Mouse (Mus musculus): ENCODE measurements around the gene Ston1. TPM values are rescaled to one million over a fixed set of nuclear protein-coding genes. Genes with fewer than 3 reads are reported as not detected.

The Ston1 gene
- polyA plus RNA-seq, 1 experiment from 2014 or later: 0.77 TPM

- Histone ChIP-seq H3K9ac (no peak overlapping the region), H3K36me3 (replicated peaks) (no peaks in the 10 kb centered on the region), H3K9me3 (replicated peaks) (no peaks in the 10 kb centered on the region), H3K27me3 (no peaks in the 10 kb centered on the region), H3K4me3 (replicated peaks) (peak overlapping the region; percentile 12; the same call in 1 of the 2 replicates), H3K27ac (replicated peaks) (peak overlapping the region; percentile 33; the same call in 1 of the 2 replicates), H3K4me1 (replicated peaks) (0 out of 2 replicates have a peak, but pooled peaks cover 4% of the 10 kb centered on the region), H3K4me2 (no peak overlapping the region)
- no peak for ATAC-seq (ENCODE audit: insufficient read depth)
- 55% methylated on average over 7 of the region's 7 CpGs for WGBS (ENCODE audit: insufficient replicate concordance)
These were observed 29.7 kb downstream of the Ston1 start for GRCm38 (mm10) chr17:88627150-88627549.

DNA sequence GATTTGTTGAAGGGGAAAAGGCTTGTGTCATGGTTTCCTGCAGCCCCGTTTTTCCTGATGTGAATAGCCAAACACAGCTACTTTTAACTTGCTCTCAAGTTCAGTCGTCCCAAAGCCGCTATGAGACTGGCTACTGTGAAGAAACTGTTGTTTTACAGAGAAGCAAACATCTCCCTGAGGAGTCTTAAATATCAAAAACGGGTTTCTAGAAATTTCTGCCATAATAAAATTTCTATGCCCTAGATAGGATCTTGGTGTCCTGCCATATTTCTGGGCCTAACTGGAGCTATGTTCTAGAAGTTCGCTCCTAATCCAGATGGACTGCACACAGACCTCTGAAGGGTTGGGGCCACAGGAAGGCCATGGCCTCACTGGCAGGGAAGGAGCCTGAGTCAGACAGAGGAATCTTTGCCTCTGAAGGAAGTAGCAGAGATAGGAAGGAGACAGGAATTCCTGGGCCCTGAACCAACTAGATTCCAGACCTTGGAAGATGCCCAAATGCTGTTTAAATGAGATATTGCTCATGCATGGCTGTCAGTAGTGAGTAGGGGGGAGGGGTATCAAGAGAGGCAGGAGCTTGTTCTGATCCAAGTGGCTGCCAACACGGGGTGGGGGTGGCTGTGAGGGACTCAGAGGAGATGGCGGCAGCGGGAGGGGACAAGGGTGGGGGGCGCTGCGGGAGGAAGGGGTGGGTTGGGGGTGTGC is 31.3 kb downstream of the Ston1 start:
- H3K36me3 ChIP-seq (replicated peaks): no peaks in the 10 kb centered on the region
- 0 out of 2 replicates have a peak, but pooled peaks cover 7% of the 10 kb centered on the region for H3K4me1 ChIP-seq (replicated peaks)
- H3K27ac ChIP-seq (replicated peaks): no peak overlapping the region
- no peak overlapping the region for H3K4me3 ChIP-seq (replicated peaks)
- H3K27me3 ChIP-seq: no peaks in the 10 kb centered on the region
- WGBS (ENCODE audit: insufficient replicate concordance): 37% methylated on average over 10 of the region's 10 CpGs
- ATAC-seq (ENCODE audit: insufficient read depth): peak; percentile 49
- no peak overlapping the region for H3K4me2 ChIP-seq
- no peak overlapping the region for H3K9ac ChIP-seq
- H3K9me3 ChIP-seq (replicated peaks): no peaks in the 10 kb centered on the region

DNA sequence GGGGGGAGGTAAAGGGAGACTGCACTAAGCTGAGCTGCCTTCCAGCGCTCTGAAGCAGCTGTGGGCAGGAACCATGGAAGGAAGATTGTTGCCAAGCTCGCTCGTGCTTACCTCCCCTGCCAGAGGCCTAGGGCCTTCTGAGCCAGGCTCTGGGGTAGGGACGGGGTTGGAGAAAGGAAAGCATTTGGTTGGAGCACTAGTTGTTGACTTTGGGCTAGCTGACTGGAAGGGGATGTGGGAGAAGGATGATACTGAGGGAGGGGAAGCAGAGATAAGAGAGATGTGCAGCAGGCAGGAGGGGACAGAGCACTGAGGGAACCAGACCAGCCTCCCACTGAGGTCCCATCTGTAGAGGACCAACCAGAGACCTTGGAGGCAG is 31.9 kb downstream of the Ston1 start:
- H3K4me1 ChIP-seq (replicated peaks): 0 out of 2 replicates have a peak, but pooled peaks cover 7% of the 10 kb centered on the region
- ATAC-seq (ENCODE audit: insufficient read depth): no peak
- H3K9me3 ChIP-seq (replicated peaks): no peaks in the 10 kb centered on the region
- no peak overlapping the region for H3K4me2 ChIP-seq
- no peaks in the 10 kb centered on the region for H3K27me3 ChIP-seq
- no peak overlapping the region for H3K9ac ChIP-seq
- H3K4me3 ChIP-seq (replicated peaks): no peak overlapping the region
- no peaks in the 10 kb centered on the region for H3K36me3 ChIP-seq (replicated peaks)
- WGBS (ENCODE audit: insufficient replicate concordance): 42% methylated on average over 4 of the region's 4 CpGs
- H3K27ac ChIP-seq (replicated peaks): 0 out of 2 replicates have a peak overlapping the region, but pooled peaks have one; percentile 48

- ATAC-seq (ENCODE audit: insufficient read depth): no peak
- peak overlapping the region; percentile 48; the same call in 1 of the 2 replicates for H3K27ac ChIP-seq (replicated peaks)
- no peak overlapping the region for H3K9ac ChIP-seq
These were observed 32.6 kb downstream of the Ston1 start for GRCm38 (mm10) chr17:88629931-88630553.

DNA sequence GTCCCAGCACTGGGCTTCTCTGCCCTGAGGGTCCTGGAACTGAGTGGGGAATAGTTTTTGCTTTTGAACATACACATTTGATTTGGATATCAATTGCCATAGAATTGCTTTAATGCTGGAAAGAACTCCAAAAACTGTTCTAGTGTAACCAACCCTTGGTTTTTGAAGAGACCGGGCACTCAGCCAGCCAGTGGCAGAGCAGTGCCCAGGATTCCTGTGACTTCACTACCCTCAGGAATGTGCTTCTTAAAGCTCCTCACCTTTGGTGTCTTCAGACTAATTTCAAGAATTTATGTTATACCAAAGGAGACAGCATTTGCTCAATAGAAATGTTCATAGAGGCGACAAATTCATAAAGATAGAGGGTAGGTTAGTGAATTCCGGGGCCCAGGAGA is 33.1 kb downstream of the Ston1 start:
- Histone ChIP-seq H3K27ac (replicated peaks) (no peak overlapping the region), H3K36me3 (replicated peaks) (no peaks in the 10 kb centered on the region), H3K27me3 (no peaks in the 10 kb centered on the region), H3K4me3 (replicated peaks) (no peak overlapping the region), H3K9ac (no peak overlapping the region), H3K4me1 (replicated peaks) (0 out of 2 replicates have a peak, but pooled peaks cover 7% of the 10 kb centered on the region), H3K4me2 (no peak overlapping the region), H3K9me3 (replicated peaks) (no peaks in the 10 kb centered on the region)
- WGBS (ENCODE audit: insufficient replicate concordance): 68% methylated on average over 3 of the region's 3 CpGs
- ATAC-seq (ENCODE audit: insufficient read depth): no peak

More at GRCm38 (mm10) chr17:88629931-88630553, 32.6 kb downstream of the Ston1 start:
- no peaks in the 10 kb centered on the region for H3K9me3 ChIP-seq (replicated peaks)
- H3K36me3 ChIP-seq (replicated peaks): no peaks in the 10 kb centered on the region
- no peaks in the 10 kb centered on the region for H3K27me3 ChIP-seq
- WGBS (ENCODE audit: insufficient replicate concordance): 45% methylated on average over 11 of the region's 11 CpGs
- H3K4me2 ChIP-seq: no peak overlapping the region
- 0 out of 2 replicates have a peak, but pooled peaks cover 7% of the 10 kb centered on the region for H3K4me1 ChIP-seq (replicated peaks)
- H3K4me3 ChIP-seq (replicated peaks): no peak overlapping the region

- no peak for ATAC-seq (ENCODE audit: insufficient read depth)
- WGBS (ENCODE audit: insufficient replicate concordance): 58% methylated on average over 3 of the region's 3 CpGs
- Histone ChIP-seq H3K27me3 (no peaks in the 10 kb centered on the region), H3K36me3 (replicated peaks) (no peaks in the 10 kb centered on the region), H3K4me2 (no peak overlapping the region), H3K9me3 (replicated peaks) (no peaks in the 10 kb centered on the region), H3K27ac (replicated peaks) (no peak overlapping the region), H3K9ac (no peak overlapping the region), H3K4me3 (replicated peaks) (no peak overlapping the region), H3K4me1 (replicated peaks) (0 out of 2 replicates have a peak, but pooled peaks cover 7% of the 10 kb centered on the region)
These were observed 35.1 kb downstream of the Ston1 start for GRCm38 (mm10) chr17:88632631-88633030.

DNA sequence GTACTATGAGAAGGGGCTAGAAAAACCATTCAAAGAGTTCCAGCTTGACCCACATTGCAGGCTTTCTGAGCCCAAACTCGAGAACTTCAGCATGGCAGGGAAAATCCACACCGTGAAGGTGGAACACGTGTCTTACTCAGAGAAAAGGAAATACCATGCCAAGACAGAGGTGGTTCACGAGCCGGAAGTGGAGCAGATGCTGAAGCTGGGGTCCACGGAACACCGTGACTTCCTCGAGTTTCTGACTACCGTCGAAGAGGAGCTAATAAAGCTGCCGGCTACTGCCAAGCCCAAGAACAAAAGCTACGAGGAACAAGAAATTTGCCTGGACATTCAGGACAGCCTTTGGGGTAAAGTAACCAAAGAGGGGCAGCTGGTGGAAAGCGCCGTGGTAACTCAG is 38.6 kb downstream of the Ston1 start:
- H3K36me3 ChIP-seq (replicated peaks): no peaks in the 10 kb centered on the region
- no peak overlapping the region for H3K4me3 ChIP-seq (replicated peaks)
- H3K4me1 ChIP-seq (replicated peaks): 0 out of 2 replicates have a peak, but pooled peaks cover 3% of the 10 kb centered on the region
- no peak overlapping the region for H3K27ac ChIP-seq (replicated peaks)
- H3K9me3 ChIP-seq (replicated peaks): no peaks in the 10 kb centered on the region
- no peak overlapping the region for H3K4me2 ChIP-seq
- ATAC-seq (ENCODE audit: insufficient read depth): no peak
- 73% methylated on average over 14 of the region's 14 CpGs for WGBS (ENCODE audit: insufficient replicate concordance)
- H3K9ac ChIP-seq: no peak overlapping the region
- H3K27me3 ChIP-seq: no peaks in the 10 kb centered on the region

GRCm38 (mm10) chr17:88636587-88636986 is 39.1 kb downstream of the Ston1 start:
- no peak for ATAC-seq (ENCODE audit: insufficient read depth)
- no peak overlapping the region for H3K9ac ChIP-seq
- H3K27me3 ChIP-seq: no peaks in the 10 kb centered on the region
- H3K4me1 ChIP-seq (replicated peaks): 0 out of 2 replicates have a peak, but pooled peaks cover 3% of the 10 kb centered on the region
- no peak overlapping the region for H3K4me3 ChIP-seq (replicated peaks)
- H3K9me3 ChIP-seq (replicated peaks): no peaks in the 10 kb centered on the region
- H3K4me2 ChIP-seq: no peak overlapping the region
- no peak overlapping the region for H3K27ac ChIP-seq (replicated peaks)
- no peaks in the 10 kb centered on the region for H3K36me3 ChIP-seq (replicated peaks)
- 68% methylated on average over 12 of the region's 12 CpGs for WGBS (ENCODE audit: insufficient replicate concordance)

DNA sequence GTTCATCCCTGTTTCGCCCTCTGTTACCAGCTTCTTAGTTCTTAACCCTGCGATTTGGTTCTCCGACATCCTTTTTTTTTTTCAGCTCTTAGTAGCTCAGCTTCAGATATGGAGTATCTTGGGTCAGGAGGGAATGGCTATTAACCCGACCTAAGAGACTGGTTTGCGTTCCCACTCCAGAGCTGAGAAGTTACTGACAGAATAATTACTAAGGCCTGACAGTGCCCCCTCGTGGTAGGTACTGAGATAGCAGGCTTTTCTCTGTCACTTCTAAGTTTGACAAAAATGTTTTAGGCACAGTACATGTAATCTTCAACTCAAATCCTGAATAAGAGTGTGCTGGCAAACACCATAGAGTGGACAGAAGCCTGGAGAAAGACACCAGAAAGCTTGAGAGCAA is 43.5 kb downstream of the Ston1 start:
- Histone ChIP-seq H3K4me1 (replicated peaks) (no peaks in the 10 kb centered on the region), H3K4me3 (replicated peaks) (no peak overlapping the region), H3K9me3 (replicated peaks) (no peaks in the 10 kb centered on the region), H3K27me3 (no peaks in the 10 kb centered on the region), H3K27ac (replicated peaks) (no peak overlapping the region), H3K4me2 (no peak overlapping the region), H3K9ac (no peak overlapping the region), H3K36me3 (replicated peaks) (no peaks in the 10 kb centered on the region)
- no peak for ATAC-seq (ENCODE audit: insufficient read depth)
- 29% methylated on average over 6 of the region's 6 CpGs for WGBS (ENCODE audit: insufficient replicate concordance)

DNA sequence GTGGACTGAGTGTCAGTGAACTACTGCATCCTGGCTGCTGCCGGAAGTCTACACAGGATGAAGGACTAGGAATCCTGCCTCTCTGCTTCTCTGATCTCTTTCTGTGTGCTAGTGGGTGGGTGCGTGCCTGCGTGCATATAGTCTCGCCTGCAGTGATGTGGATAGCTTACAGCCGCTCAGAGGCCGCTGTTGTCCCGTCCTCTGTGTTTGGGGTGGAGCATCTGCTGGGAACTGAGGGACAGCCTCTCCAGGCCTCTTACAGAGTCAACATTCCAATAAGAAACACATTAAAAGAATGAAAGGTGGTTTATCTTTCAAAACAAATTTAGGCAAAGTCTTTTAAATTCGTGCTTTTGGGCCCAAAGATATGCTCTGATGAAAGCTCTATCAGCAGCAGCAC is 44.4 kb downstream of the Ston1 start:
- no peak overlapping the region for H3K4me2 ChIP-seq
- no peaks in the 10 kb centered on the region for H3K4me1 ChIP-seq (replicated peaks)
- H3K27ac ChIP-seq (replicated peaks): no peak overlapping the region
- 77% methylated on average over 8 of the region's 8 CpGs for WGBS (ENCODE audit: insufficient replicate concordance)
- H3K9ac ChIP-seq: no peak overlapping the region
- no peaks in the 10 kb centered on the region for H3K27me3 ChIP-seq
- no peaks in the 10 kb centered on the region for H3K36me3 ChIP-seq (replicated peaks)
- no peak overlapping the region for H3K4me3 ChIP-seq (replicated peaks)
- ATAC-seq (ENCODE audit: insufficient read depth): no peak
- no peaks in the 10 kb centered on the region for H3K9me3 ChIP-seq (replicated peaks)

DNA sequence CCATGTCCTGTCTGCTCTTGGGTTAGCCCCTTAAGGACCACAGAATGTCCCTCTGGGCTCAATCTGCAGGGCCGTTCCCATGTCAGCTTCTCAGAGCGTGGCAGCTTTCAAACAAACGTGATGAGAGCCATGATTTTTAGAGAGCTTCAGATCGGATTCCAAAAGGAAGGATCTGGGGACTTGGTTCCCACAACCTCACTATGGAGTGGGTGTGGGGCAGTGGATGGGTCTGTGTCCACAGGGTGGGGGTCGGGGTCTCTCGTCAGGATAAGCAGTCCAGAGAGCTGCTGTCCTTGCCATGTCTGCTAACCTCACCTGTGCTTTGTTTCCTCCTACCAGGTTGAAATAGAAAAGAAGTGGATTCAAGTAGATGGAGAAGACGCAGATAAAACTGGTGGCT is 47.4 kb downstream of the Ston1 start:
- Histone ChIP-seq H3K36me3 (replicated peaks) (no peaks in the 10 kb centered on the region), H3K27me3 (no peaks in the 10 kb centered on the region), H3K4me1 (replicated peaks) (no peaks in the 10 kb centered on the region), H3K27ac (replicated peaks) (no peak overlapping the region), H3K9me3 (replicated peaks) (no peaks in the 10 kb centered on the region), H3K4me2 (no peak overlapping the region), H3K4me3 (replicated peaks) (no peak overlapping the region), H3K9ac (no peak overlapping the region)
- WGBS (ENCODE audit: insufficient replicate concordance): 62% methylated on average over 7 of the region's 7 CpGs
- no peak for ATAC-seq (ENCODE audit: insufficient read depth)
